Mouse (Mus musculus) thymus, adult 2 months (tissue): ENCODE data around the gene Wdr89. TPM values are rescaled to one million over a fixed set of nuclear protein-coding genes. Genes with fewer than 3 reads are reported as not detected.

Experiments
- DNase-seq: peaks from one replicate; pipeline ENCODE4 v3.0.0; 2021
- H3K27ac ChIP-seq: fragments of 200-500 bp; 2 replicates; pipeline ENCODE4 v1.5.1; 2012; ENCODE audit warnings: low read length, control low read depth; ENCODE audit not compliant: control insufficient read depth, insufficient read depth
- H3K27me3 ChIP-seq: fragments of 200-500 bp; 2 replicates; pipeline ENCODE4 v1.6.1; 2012; ENCODE audit warnings: mild to moderate bottlenecking, low read length, moderate library complexity, mixed read lengths; ENCODE audit not compliant: control insufficient read depth, insufficient read depth
- H3K36me3 ChIP-seq: fragments of 200-500 bp; 2 replicates; pipeline ENCODE4 v1.6.1; 2012; ENCODE audit warnings: mild to moderate bottlenecking, low read length, moderate library complexity; ENCODE audit not compliant: control insufficient read depth, insufficient read depth
- H3K4me1 ChIP-seq: fragments of 200-500 bp; replicated peaks from 2 replicates; pipeline ENCODE4 v1.6.1; 2012; ENCODE audit warnings: low read length; ENCODE audit not compliant: control insufficient read depth, insufficient read depth
- H3K4me3 ChIP-seq: fragments of 200-500 bp; 2 replicates; pipeline ENCODE4 v1.5.1; 2012; ENCODE audit warnings: mild to moderate bottlenecking, low read length, control low read depth, moderate library complexity; ENCODE audit not compliant: control insufficient read depth, insufficient read depth
- CTCF ChIP-seq: fragments of 200-500 bp; IDR thresholded peaks from 2 replicates; pipeline ENCODE4 v1.5.1; 2012; ENCODE audit warnings: mild to moderate bottlenecking, control low read depth, low read length, moderate library complexity, borderline replicate concordance; ENCODE audit not compliant: control insufficient read depth, poor library complexity, insufficient read depth; ENCODE audit errors: extremely low read depth
- POLR2A ChIP-seq: fragments of 200-500 bp; IDR thresholded peaks from 2 replicates; pipeline ENCODE4 v1.6.1; 2012; ENCODE audit warnings: mild to moderate bottlenecking, low read length, control low read depth, moderate library complexity; ENCODE audit not compliant: control insufficient read depth, poor library complexity, insufficient read depth; ENCODE audit errors: extremely low read depth
- whole genome bisulfite sequencing: fragments of 180-500 bp; shearing (Covaris S2); methylation state at CpG from one replicate; pipeline ENCODE4 v1.1.7; 2018; 5-methylcytosine and 5-hydroxymethylcytosine counted together
- polyA plus RNA-seq: library from polyadenylated mRNA; depleted of rRNA; stranded (reverse); fragments of >200 nt; gene quantifications from 2 replicates; pipeline ENCODE4 v1.2.3, GENCODE M21; 2012

Gene Wdr89
- polyA plus RNA-seq, 1 experiment: 3.2 TPM

DNA sequence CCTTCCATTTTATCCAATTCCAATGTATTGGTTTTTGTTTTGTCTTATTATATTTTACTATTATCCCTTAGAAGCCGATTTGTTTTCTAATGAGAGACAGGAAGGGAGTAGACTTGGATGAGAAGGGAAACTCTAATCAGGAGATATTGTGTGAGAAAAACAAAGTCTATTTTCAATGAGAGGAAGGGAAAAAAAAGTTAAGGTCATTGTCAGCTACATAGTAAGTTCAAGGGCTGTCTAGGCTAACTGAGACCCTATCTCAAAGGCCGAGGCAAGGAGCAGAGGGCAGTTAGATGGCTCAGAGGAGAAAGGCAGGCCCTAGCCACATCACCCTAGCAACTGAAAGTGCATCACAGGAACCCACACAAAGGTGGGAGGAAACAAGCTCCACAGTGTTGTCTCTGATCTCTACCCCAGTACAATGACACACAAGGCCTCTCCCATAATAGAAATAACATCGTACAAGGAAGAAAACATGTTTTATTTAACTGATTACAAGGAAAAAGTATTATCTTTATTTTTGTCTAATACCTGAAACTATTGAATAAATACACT, 15.0 kb downstream of the Wdr89 start:
- Histone ChIP-seq H3K4me1 (peaks cover 4% of the 10 kb centered on the region), H3K4me3 (no peak overlapping the region), H3K27ac (no peak overlapping the region), H3K36me3 (no peaks in the 10 kb centered on the region), H3K27me3 (no peaks in the 10 kb centered on the region)
- TF ChIP-seq CTCF (no peak), POLR2A (no peak)
- DNase-seq: no peak
- 50% methylated on average over 3 of the region's 3 CpGs for WGBS

DNA sequence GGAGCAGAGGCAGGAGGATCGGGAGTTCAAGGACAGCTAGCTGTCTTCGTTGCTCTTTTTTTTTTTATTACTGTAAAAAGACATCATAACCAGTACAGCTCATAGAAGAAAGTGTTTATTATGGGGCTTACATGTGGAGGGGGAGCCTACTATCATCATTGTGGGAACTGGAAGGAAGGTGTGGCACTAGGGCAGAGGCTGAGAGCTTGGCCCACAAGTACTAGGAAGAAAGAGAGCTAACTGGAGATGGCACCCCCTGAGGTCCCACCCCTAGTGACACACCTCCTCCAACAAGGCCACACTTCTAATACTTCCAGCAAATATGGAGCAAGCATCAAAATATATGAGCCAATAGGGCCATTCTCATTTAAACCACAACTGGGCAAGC, 19.6 kb downstream of the Wdr89 start:
- no peak for DNase-seq
- no peak for TF ChIP-seq POLR2A
- TF ChIP-seq CTCF: no peak
- Histone ChIP-seq H3K27ac (no peak overlapping the region), H3K27me3 (no peaks in the 10 kb centered on the region), H3K4me1 (no peaks in the 10 kb centered on the region), H3K4me3 (no peak overlapping the region), H3K36me3 (no peaks in the 10 kb centered on the region)
- 94% methylated on average over 2 of the region's 2 CpGs for WGBS

DNA sequence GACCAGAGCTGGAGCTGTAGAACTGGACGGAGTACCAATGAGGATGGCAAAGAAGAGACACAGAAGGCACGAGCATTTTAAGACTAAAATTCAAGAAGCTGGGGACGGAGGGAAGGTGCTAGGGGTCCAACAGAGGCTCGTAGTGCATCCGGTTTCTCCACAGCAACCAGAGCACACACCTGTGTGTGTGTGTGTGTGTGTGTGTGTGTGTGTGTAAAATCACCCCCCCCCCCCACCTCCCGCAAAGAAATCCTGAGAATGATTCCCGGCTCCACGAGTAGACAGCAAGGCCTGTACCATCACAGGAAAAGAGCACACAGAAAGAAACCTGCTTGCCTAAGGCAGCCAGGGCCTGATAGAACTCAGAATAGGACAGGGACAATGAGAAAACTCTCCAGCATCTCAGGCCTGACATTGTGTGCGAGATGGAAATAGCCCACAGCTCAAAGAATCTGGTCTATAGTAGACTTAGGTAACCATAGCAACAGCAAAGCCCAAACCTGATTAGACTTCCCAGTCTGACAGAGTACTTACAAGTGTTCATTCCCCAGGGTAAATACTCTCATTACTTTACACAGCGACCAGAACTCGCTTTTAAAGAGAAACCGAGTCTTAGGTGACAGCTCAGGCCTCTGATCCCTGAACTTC, 20.2 kb downstream of the Wdr89 start:
- no peak for DNase-seq
- no peak overlapping the region for H3K4me3 ChIP-seq
- TF ChIP-seq POLR2A (no peak), CTCF (no peak)
- H3K4me1 ChIP-seq: no peaks in the 10 kb centered on the region
- WGBS: 94% methylated on average over 12 of the region's 12 CpGs
- no peaks in the 10 kb centered on the region for H3K27me3 ChIP-seq
- H3K27ac ChIP-seq: no peak overlapping the region
- H3K36me3 ChIP-seq: no peaks in the 10 kb centered on the region

DNA sequence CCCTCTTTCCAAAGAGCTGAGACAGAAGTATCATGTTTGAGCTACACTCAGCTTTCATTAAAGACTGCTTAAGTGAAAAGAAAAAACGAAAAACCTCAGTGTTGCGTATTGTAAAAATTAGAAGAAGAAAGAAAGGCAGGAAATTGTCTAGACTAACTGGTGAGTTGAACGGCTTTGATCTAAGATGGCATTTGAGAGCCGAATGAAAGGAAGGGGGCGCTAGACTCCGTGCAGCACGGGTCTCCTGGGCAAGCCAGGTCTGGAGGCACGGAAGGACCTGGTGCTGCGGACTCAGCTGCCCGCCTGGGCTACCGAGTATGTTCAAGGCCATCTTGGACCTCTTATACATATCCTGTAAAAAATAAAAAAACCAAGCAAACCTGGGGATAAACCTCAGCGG, 21.1 kb downstream of the Wdr89 start:
- no peak overlapping the region for H3K27ac ChIP-seq
- WGBS: 72% methylated on average over 12 of the region's 12 CpGs
- no peak for TF ChIP-seq CTCF
- TF ChIP-seq POLR2A: no peak
- no peaks in the 10 kb centered on the region for H3K27me3 ChIP-seq
- no peaks in the 10 kb centered on the region for H3K36me3 ChIP-seq
- no peak overlapping the region for H3K4me3 ChIP-seq
- H3K4me1 ChIP-seq: no peaks in the 10 kb centered on the region
- no peak for DNase-seq

DNA sequence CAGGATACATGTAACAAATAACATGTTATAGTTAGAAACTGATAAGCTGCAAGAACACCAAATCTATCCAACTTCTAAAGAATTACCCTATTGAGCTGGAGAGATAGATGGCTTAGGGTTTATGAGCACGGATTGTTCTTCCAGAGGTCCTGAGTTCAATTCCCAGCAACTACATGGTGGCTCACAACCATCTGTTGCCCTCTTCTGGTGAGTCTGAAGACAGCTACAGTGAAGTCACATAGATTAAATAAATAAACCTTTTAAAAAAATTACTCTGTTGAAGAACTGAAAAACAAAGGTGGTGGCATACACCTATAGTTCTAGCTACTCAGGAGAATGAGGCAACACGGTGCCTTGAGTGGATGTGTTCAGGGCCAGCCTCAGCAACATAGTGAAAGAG, 21.7 kb downstream of the Wdr89 start:
- Histone ChIP-seq H3K36me3 (no peaks in the 10 kb centered on the region), H3K4me3 (no peak overlapping the region), H3K4me1 (no peaks in the 10 kb centered on the region), H3K27ac (no peak overlapping the region), H3K27me3 (no peaks in the 10 kb centered on the region)
- WGBS: 96% methylated on average over 2 of the region's 2 CpGs
- no peak for TF ChIP-seq CTCF
- no peak for TF ChIP-seq POLR2A
- no peak for DNase-seq

DNA sequence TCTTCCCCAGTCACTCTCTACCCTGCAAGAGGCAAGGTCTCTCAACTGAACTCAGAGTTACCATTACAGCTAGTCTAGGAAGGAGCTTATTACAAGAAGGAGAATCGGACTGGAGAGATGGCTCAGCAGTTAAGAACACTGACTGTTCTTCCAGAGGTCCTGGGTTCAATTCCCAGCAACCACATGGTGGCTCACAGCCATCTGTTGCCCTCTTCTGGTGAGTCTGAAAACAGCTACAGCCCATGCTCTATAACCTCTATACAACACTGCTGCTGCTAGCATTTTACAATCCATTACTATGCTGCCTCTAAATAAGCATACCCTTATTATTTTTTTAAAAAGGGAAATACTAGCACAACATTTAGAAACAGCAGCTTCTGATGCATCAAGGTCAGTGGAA, 23.6 kb downstream of the Wdr89 start:
- 100% methylated on average over 1 of the region's 1 CpGs for whole genome bisulfite sequencing
- no peak overlapping the region for H3K27ac ChIP-seq
- H3K27me3 ChIP-seq: no peaks in the 10 kb centered on the region
- H3K36me3 ChIP-seq: no peaks in the 10 kb centered on the region
- TF ChIP-seq CTCF: no peak
- no peak for TF ChIP-seq POLR2A
- no peaks in the 10 kb centered on the region for H3K4me1 ChIP-seq
- peak; percentile 7 for DNase-seq
- no peak overlapping the region for H3K4me3 ChIP-seq

DNA sequence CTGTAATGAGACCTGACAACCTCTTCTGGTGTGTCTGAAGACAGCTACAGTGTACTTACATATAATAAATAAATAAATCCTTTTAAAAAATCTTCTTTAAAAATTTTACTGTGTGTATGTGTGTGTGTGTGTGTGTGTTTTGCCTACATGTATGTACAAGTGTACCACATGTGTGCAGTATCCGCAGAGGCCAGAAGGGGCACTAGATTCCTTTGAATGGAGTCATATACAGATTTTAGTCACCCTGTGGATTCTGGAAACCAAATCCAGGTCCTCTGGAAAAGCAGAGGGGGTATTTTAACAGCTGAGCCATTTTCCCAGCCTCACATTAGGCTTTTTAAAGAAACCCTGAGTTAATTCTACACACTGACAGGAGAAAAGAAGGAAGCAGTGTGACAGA, 27.6 kb downstream of the Wdr89 start:
- Histone ChIP-seq H3K4me1 (no peaks in the 10 kb centered on the region), H3K27ac (no peak overlapping the region), H3K27me3 (no peaks in the 10 kb centered on the region), H3K4me3 (no peak overlapping the region), H3K36me3 (no peaks in the 10 kb centered on the region)
- no peak for DNase-seq
- 100% methylated on average over 1 of the region's 1 CpGs for WGBS
- TF ChIP-seq POLR2A: no peak
- TF ChIP-seq CTCF: no peak
